Mouse (Mus musculus) spleen, postnatal 36 days (tissue): ENCODE results near the gene Arnt.
A peak's percentile ranks its signal among the peaks of the same experiment; 100 is the strongest.
"Not testable (repeated sequence)": the region's sequence is repeated elsewhere in the genome, so short reads cannot be mapped to it uniquely, and the experiment has no call there.

Experiments used
- DNase-seq, 2 experiments: peaks; one replicate each; pipeline ENCODE4 v3.0.0; 2022; ENCODE audit warnings: low spot score in 2 of 2, mixed read lengths in 1 of 2

The Arnt gene

GRCm38 (mm10) chr3:95434136-95434982 is at the start of gene Arnt:
Gene Arnt (plus strand): TSS chr3:95434388.
- peak; percentile 92 to 94 for DNase-seq

GRCm38 (mm10) chr3:95385401-95386075 is 48.6 kb upstream of the Arnt start:
- no peak for DNase-seq

GRCm38 (mm10) chr3:95394385-95394784 is 39.8 kb upstream of the Arnt start:
- DNase-seq: no peak

- no peak for DNase-seq
Observed at GRCm38 (mm10) chr3:95402741-95403140, 31.4 kb upstream of the Arnt start, which contains the start of gene 4930558C23Rik. Gene 4930558C23Rik (minus strand): TSS chr3:95402841.

GRCm38 (mm10) chr3:95407728-95408127 is 26.5 kb upstream of the Arnt start:
- no peak for DNase-seq

GRCm38 (mm10) chr3:95408852-95409251 is 25.3 kb upstream of the Arnt start:
- no peak for DNase-seq

- no peak for DNase-seq
Observed at GRCm38 (mm10) chr3:95412268-95412667, 21.9 kb upstream of the Arnt start.

- no peak for DNase-seq
Observed at GRCm38 (mm10) chr3:95417866-95418265, 16.3 kb upstream of the Arnt start.

- DNase-seq: not testable (repeated sequence)
Observed at GRCm38 (mm10) chr3:95426476-95426875, 7.7 kb upstream of the Arnt start.

- not testable (repeated sequence) for DNase-seq
Observed at GRCm38 (mm10) chr3:95427117-95427890, 6.9 kb upstream of the Arnt start.

- DNase-seq: not testable (repeated sequence)
Observed at GRCm38 (mm10) chr3:95427891-95428238, 6.3 kb upstream of the Arnt start.

- not testable (repeated sequence) for DNase-seq
Observed at GRCm38 (mm10) chr3:95428423-95428822, 5.8 kb upstream of the Arnt start.

- no peak for DNase-seq
Observed at GRCm38 (mm10) chr3:95433301-95433915, 780 bp upstream of the Arnt start.

GRCm38 (mm10) chr3:95434983-95435370 is 789 bp downstream of the Arnt start:
- peak in 1 of 2 experiments; percentile 4 for DNase-seq

- DNase-seq: no peak
Observed at GRCm38 (mm10) chr3:95435561-95435960, 1.4 kb downstream of the Arnt start.

- not testable (repeated sequence) for DNase-seq
Observed at GRCm38 (mm10) chr3:95438636-95439035, 4.4 kb downstream of the Arnt start.

- DNase-seq: no peak
Observed at GRCm38 (mm10) chr3:95439670-95440069, 5.5 kb downstream of the Arnt start.

GRCm38 (mm10) chr3:95442406-95443117 is 8.4 kb downstream of the Arnt start:
- DNase-seq: no peak

GRCm38 (mm10) chr3:95445311-95445710 is 11.1 kb downstream of the Arnt start:
- DNase-seq: no peak

- DNase-seq: peak; percentile 33 to 49
Observed at GRCm38 (mm10) chr3:95450408-95450807, 16.2 kb downstream of the Arnt start.

GRCm38 (mm10) chr3:95450915-95451314 is 16.7 kb downstream of the Arnt start:
- DNase-seq: no peak
